Mouse (Mus musculus): ENCODE data around the gene Ube2b. TPM values are rescaled to one million over a fixed set of nuclear protein-coding genes. Genes with fewer than 3 reads are reported as not detected.

Ube2b gene
- polyA plus RNA-seq, 1 experiment from 2014 or later = 193 TPM

DNA sequence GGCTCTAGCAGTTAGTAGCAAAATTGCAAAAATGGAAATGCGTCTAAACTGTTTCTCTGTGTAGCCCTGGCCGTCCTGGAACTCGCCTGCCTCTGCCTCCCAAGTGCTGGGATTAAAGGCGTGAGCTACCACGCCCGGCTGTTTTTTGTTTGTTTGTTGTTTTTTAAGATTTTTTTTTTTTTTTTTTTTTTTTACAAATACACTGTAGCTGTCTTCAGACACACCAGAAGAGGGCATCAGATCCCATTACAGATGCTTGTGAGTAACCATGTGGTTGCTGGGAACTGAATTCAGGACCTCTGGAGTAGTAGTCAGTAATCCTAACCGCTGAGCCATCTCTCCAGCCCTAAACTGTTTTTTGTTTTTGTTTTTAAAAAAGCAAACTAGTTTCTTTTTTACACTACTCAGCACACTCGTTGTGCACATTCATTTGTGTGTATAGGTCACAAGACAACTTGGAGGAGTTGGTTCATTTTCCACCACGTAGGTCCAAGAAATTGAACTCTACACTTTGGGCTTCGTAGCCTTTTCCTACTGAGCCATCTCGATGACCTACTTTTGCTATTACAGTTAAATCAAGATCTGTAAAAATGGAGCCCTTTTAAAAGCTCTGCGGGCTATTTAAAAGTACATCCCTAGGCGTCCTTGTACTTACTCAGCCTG lies 2.4 kb upstream of the Ube2b start:
- WGBS = 76% methylated on average over 13 of the region's 13 CpGs
- Histone ChIP-seq H3K9me3 (ENCODE audit: control insufficient read depth, low read length) (no peaks in the 10 kb centered on the region), H3K4me1 (ENCODE audit: control insufficient read depth in 2 of 2, insufficient read depth in 2 of 2, low read length in 2 of 2) (peaks cover 0 to 39% of the 10 kb centered on the region in 2 experiments; a peak in 3 of 4 replicates), H3K9ac (ENCODE audit: low read length) (peak overlapping the region; percentile 86), H3K27ac (replicated peaks in 1 of 2; ENCODE audit: control insufficient read depth in 1 of 2, insufficient read depth in 1 of 2, low read depth in 2 of 2, low read length in 2 of 2) (peak overlapping the region; percentile 96 to 98), H3K4me3 (ENCODE audit: control insufficient read depth in 1 of 2, insufficient read depth in 1 of 2, low read depth in 1 of 2, low read length in 2 of 2) (peak overlapping the region in 1 of 2 experiments; percentile 75; a peak in 3 of 4 replicates), H3K36me3 (ENCODE audit: control insufficient read depth, insufficient read depth, low read length) (peaks cover 2% of the 10 kb centered on the region; the same call in 1 of the 2 replicates), H3K27me3 (ENCODE audit: control insufficient read depth, insufficient read depth, low read length) (no peaks in the 10 kb centered on the region), H3K4me2 (ENCODE audit: low read length) (peak overlapping the region; percentile 87)
- ATAC-seq (ENCODE audit: insufficient number of reproducible peaks, insufficient read depth, low FRiP score, low read depth) = no peak

DNA sequence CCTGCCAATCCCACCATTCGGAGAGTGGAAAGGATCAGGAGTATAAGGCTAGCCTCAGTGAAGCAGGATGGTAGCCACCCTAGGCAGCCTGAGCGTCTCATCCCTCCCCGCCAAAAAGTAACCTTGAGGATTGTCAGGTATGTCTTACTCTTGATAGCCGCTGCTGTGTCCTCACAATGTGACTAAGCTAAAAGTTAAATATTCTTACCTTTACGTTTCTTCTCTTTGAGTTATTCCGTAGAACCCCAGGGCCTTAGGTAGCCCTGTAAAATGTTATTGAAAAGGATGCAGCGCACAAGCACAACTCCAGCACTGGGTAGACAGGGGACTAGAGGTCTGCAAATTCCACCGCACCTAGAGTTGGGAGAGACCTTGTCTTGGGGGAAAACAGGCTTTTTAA lies 1.3 kb upstream of the Ube2b start:
- no peak overlapping the region for H3K27ac ChIP-seq (replicated peaks in 1 of 2; ENCODE audit: control insufficient read depth in 1 of 2, insufficient read depth in 1 of 2, low read depth in 2 of 2, low read length in 2 of 2)
- H3K9me3 ChIP-seq (ENCODE audit: control insufficient read depth, low read length) = no peaks in the 10 kb centered on the region
- peaks cover 0 to 48% of the 10 kb centered on the region in 2 experiments; a peak in 3 of 4 replicates for H3K4me1 ChIP-seq (ENCODE audit: control insufficient read depth in 2 of 2, insufficient read depth in 2 of 2, low read length in 2 of 2)
- no peaks in the 10 kb centered on the region for H3K27me3 ChIP-seq (ENCODE audit: control insufficient read depth, insufficient read depth, low read length)
- H3K36me3 ChIP-seq (ENCODE audit: control insufficient read depth, insufficient read depth, low read length) = peaks cover 13% of the 10 kb centered on the region
- 92% methylated on average over 8 of the region's 8 CpGs for WGBS
- no peak overlapping the region for H3K4me3 ChIP-seq (ENCODE audit: control insufficient read depth in 1 of 2, insufficient read depth in 1 of 2, low read depth in 1 of 2, low read length in 2 of 2)
- no peak overlapping the region for H3K4me2 ChIP-seq (ENCODE audit: low read length)
- H3K9ac ChIP-seq (ENCODE audit: low read length) = no peak overlapping the region
- no peak for ATAC-seq (ENCODE audit: insufficient number of reproducible peaks, insufficient read depth, low FRiP score, low read depth)

- Histone ChIP-seq H3K27ac (replicated peaks in 1 of 2; ENCODE audit: control insufficient read depth in 1 of 2, insufficient read depth in 1 of 2, low read depth in 2 of 2, low read length in 2 of 2) (peak overlapping the region; percentile 57 to 98; a peak in 3 of 4 replicates), H3K9me3 (ENCODE audit: control insufficient read depth, low read length) (no peaks in the 10 kb centered on the region), H3K4me2 (ENCODE audit: low read length) (peak overlapping the region; percentile 68), H3K9ac (ENCODE audit: low read length) (peak overlapping the region; percentile 99; the same call in 1 of the 2 replicates), H3K4me1 (ENCODE audit: control insufficient read depth in 2 of 2, insufficient read depth in 2 of 2, low read length in 2 of 2) (peaks cover 0 to 51% of the 10 kb centered on the region in 2 experiments; a peak in 3 of 4 replicates), H3K36me3 (ENCODE audit: control insufficient read depth, insufficient read depth, low read length) (peaks cover 18% of the 10 kb centered on the region), H3K4me3 (ENCODE audit: control insufficient read depth in 1 of 2, insufficient read depth in 1 of 2, low read depth in 1 of 2, low read length in 2 of 2) (peak overlapping the region in 1 of 2 experiments; percentile 73; a peak in 2 of 4 replicates), H3K27me3 (ENCODE audit: control insufficient read depth, insufficient read depth, low read length) (no peaks in the 10 kb centered on the region)
- WGBS = 65% methylated on average over 10 of the region's 10 CpGs
- no peak for ATAC-seq (ENCODE audit: insufficient number of reproducible peaks, insufficient read depth, low FRiP score, low read depth)
These were observed 779 bp upstream of the Ube2b start for GRCm38 (mm10) chr11:52001341-52001740.

- H3K4me3 ChIP-seq (ENCODE audit: control insufficient read depth in 1 of 2, insufficient read depth in 1 of 2, low read depth in 1 of 2, low read length in 2 of 2) = peak overlapping the region; percentile 73 to 79
- H3K4me1 ChIP-seq (ENCODE audit: control insufficient read depth in 2 of 2, insufficient read depth in 2 of 2, low read length in 2 of 2) = peaks cover 0 to 42% of the 10 kb centered on the region in 2 experiments; a peak in 3 of 4 replicates
- H3K9me3 ChIP-seq (ENCODE audit: control insufficient read depth, low read length) = no peaks in the 10 kb centered on the region
- peak overlapping the region; percentile 99 for H3K9ac ChIP-seq (ENCODE audit: low read length)
- under 1% methylated on average over 29 of the region's 29 CpGs for WGBS
- peak overlapping the region; percentile 82 for H3K4me2 ChIP-seq (ENCODE audit: low read length)
- peak; percentile 23 for ATAC-seq (ENCODE audit: insufficient number of reproducible peaks, insufficient read depth, low FRiP score, low read depth)
- H3K27me3 ChIP-seq (ENCODE audit: control insufficient read depth, insufficient read depth, low read length) = no peaks in the 10 kb centered on the region
- H3K36me3 ChIP-seq (ENCODE audit: control insufficient read depth, insufficient read depth, low read length) = peaks cover 34% of the 10 kb centered on the region
- H3K27ac ChIP-seq (replicated peaks in 1 of 2; ENCODE audit: control insufficient read depth in 1 of 2, insufficient read depth in 1 of 2, low read depth in 2 of 2, low read length in 2 of 2) = peak overlapping the region; percentile 91 to 98
These were observed 812 bp downstream of the Ube2b start for GRCm38 (mm10) chr11:51999611-52000289.

DNA sequence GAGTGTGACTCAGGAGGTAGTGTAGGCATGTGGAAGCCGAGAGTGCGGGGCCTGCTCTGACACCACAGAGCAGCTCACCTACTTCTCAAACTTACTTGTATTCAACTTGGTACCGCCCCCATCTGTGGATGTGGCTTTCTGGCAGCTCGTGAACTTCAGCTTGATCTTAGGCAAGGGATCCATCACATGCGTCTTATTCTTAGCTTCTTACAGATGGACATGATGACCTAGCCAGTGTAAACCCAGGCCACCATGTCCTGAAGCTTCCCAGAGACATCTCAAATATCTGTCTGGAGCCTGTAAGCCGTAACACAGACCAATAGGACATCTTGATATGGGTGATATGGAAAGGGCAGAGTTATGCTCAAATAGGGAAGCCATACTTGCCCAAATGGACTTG lies 28.9 kb downstream of the Ube2b start:
- ATAC-seq (ENCODE audit: insufficient number of reproducible peaks, insufficient read depth, low FRiP score, low read depth) = no peak
- Histone ChIP-seq H3K4me3 (ENCODE audit: control insufficient read depth in 1 of 2, insufficient read depth in 1 of 2, low read depth in 1 of 2, low read length in 2 of 2) (no peak overlapping the region), H3K9me3 (ENCODE audit: control insufficient read depth, low read length) (no peaks in the 10 kb centered on the region), H3K9ac (ENCODE audit: low read length) (no peak overlapping the region), H3K36me3 (ENCODE audit: control insufficient read depth, insufficient read depth, low read length) (peaks cover 64% of the 10 kb centered on the region), H3K27ac (replicated peaks in 1 of 2; ENCODE audit: control insufficient read depth in 1 of 2, insufficient read depth in 1 of 2, low read depth in 2 of 2, low read length in 2 of 2) (no peak overlapping the region), H3K4me2 (ENCODE audit: low read length) (no peak overlapping the region), H3K27me3 (ENCODE audit: control insufficient read depth, insufficient read depth, low read length) (no peaks in the 10 kb centered on the region), H3K4me1 (ENCODE audit: control insufficient read depth in 2 of 2, insufficient read depth in 2 of 2, low read length in 2 of 2) (peaks cover 7 to 11% of the 10 kb centered on the region in 2 experiments; a peak in 3 of 4 replicates)
- 94% methylated on average over 6 of the region's 6 CpGs for WGBS

DNA sequence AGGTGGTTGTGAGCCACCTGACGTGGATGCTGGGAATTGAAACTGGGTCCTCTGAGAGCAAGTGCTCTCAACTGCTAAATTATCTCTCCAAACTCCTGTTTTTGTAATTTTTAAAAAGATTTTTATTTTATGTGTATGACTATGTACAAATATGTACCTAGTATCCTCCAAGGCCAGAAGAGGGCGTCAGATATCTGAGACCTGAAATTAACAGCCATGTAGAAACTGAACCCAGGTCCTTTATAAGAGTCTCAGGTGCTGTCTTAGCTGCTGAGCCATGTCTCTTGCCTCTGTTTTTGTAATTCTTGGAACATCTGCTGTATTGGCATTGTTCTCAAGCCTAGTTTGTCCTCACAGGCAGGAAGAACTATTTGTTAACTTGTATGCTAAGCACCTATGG lies 31.1 kb downstream of the Ube2b start:
- 99% methylated on average over 2 of the region's 2 CpGs for WGBS
- H3K27me3 ChIP-seq (ENCODE audit: control insufficient read depth, insufficient read depth, low read length) = no peaks in the 10 kb centered on the region
- no peak overlapping the region for H3K4me2 ChIP-seq (ENCODE audit: low read length)
- H3K4me1 ChIP-seq (ENCODE audit: control insufficient read depth in 2 of 2, insufficient read depth in 2 of 2, low read length in 2 of 2) = peaks cover 2 to 7% of the 10 kb centered on the region in 2 experiments; a peak in 2 of 4 replicates
- H3K9ac ChIP-seq (ENCODE audit: low read length) = no peak overlapping the region
- H3K27ac ChIP-seq (replicated peaks in 1 of 2; ENCODE audit: control insufficient read depth in 1 of 2, insufficient read depth in 1 of 2, low read depth in 2 of 2, low read length in 2 of 2) = no peak overlapping the region
- no peak for ATAC-seq (ENCODE audit: insufficient number of reproducible peaks, insufficient read depth, low FRiP score, low read depth)
- H3K4me3 ChIP-seq (ENCODE audit: control insufficient read depth in 1 of 2, insufficient read depth in 1 of 2, low read depth in 1 of 2, low read length in 2 of 2) = no peak overlapping the region
- H3K9me3 ChIP-seq (ENCODE audit: control insufficient read depth, low read length) = no peaks in the 10 kb centered on the region
- peaks cover 50% of the 10 kb centered on the region for H3K36me3 ChIP-seq (ENCODE audit: control insufficient read depth, insufficient read depth, low read length)

DNA sequence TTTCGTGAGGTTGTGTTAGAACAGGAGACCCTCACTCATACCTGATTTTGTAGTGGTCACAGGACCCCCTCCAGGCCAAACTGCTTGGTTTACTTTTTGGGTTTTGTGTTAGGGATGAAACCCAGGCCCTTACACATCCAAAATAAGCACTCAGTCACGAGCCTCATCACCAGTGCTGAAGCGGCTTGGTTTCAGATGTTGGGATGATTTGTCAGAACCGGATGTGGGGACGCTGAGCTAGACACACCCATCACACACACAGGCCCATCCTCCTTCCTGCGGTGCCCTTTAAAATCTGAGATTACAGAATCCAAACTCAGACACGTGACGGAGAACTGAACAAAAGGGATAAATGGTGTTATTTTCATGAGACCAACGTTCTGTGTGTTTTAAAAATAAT lies 31.7 kb downstream of the Ube2b start:
- H3K4me2 ChIP-seq (ENCODE audit: low read length) = no peak overlapping the region
- H3K27ac ChIP-seq (replicated peaks in 1 of 2; ENCODE audit: control insufficient read depth in 1 of 2, insufficient read depth in 1 of 2, low read depth in 2 of 2, low read length in 2 of 2) = no peak overlapping the region
- WGBS = 91% methylated on average over 9 of the region's 9 CpGs
- no peaks in the 10 kb centered on the region for H3K27me3 ChIP-seq (ENCODE audit: control insufficient read depth, insufficient read depth, low read length)
- no peak overlapping the region for H3K4me3 ChIP-seq (ENCODE audit: control insufficient read depth in 1 of 2, insufficient read depth in 1 of 2, low read depth in 1 of 2, low read length in 2 of 2)
- H3K9ac ChIP-seq (ENCODE audit: low read length) = no peak overlapping the region
- H3K9me3 ChIP-seq (ENCODE audit: control insufficient read depth, low read length) = no peaks in the 10 kb centered on the region
- ATAC-seq (ENCODE audit: insufficient number of reproducible peaks, insufficient read depth, low FRiP score, low read depth) = no peak
- H3K36me3 ChIP-seq (ENCODE audit: control insufficient read depth, insufficient read depth, low read length) = peaks cover 46% of the 10 kb centered on the region
- peaks cover 2 to 7% of the 10 kb centered on the region in 2 experiments; a peak in 2 of 4 replicates for H3K4me1 ChIP-seq (ENCODE audit: control insufficient read depth in 2 of 2, insufficient read depth in 2 of 2, low read length in 2 of 2)

Data from heart, embryonic 14.5 days (tissue).